Mouse (Mus musculus): Measurements from ENCODE around the gene Sltm.
A peak's percentile ranks its signal among the peaks of the same experiment; 100 is the strongest.
"Not testable (repeated sequence)": the region's sequence is repeated elsewhere in the genome, so short reads cannot be mapped to it uniquely, and the experiment has no call there.

Sltm gene

DNA sequence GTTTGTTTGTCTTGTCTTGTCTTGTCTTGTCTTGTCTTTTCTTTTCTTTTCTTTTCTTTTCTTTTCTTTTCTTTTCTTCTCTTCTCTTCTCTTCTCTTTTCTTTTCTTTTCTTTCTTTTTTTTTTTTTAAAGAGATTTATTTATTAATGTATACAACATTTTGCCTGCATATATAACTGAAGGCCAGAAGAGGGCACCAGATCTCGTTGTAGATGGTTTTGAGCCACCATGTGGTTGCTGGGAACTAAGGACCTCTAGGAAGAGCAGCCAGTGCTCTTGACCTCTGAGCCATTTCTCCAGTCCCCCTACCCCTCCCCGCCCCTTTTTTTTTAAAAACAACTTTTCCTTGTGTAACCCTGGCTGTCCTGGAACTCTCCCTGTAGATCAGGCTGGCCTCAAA, 9.7 kb downstream of the Sltm start:
- DNase-seq, result not testable (repeated sequence)

DNA sequence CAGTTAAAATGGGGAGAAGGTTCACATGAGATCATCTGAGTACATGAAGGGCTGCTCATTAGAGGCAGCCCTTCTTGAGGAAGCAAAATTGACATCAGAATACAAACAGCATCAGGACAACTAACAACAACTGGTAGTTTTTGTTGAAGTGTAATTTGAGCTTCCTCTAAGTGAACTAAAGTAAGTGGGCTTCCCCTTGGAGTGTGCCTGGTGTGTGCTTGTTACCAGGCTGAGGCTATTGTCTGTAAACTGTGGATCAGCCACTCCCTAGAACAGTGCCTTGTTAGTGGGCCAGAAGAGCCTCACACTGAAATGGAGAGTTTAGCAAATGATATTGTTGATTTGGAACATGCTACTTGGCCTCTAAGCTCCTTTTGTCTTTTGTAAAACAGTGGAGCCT, 12.9 kb downstream of the Sltm start:
- no peak for DNase-seq

DNA sequence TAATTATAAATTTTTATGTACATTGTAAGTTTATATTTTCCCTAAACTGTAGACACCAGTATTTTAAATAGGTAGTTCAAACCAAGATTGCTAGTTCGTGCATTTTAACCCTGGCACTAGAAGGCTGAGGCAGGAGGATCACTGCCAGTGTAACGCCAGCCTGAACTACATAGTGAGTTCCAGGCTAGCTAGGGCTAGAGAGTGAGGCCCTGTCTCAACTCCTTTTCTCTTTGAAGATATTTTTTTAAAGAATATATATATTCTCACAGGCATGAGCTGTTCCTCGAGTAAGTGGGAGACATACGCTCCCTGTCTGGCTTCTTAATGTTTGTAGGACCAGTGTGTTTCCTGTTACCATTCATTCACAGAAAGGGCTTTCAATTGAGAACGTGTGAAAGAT, 14.2 kb downstream of the Sltm start:
- DNase-seq, result no peak

DNA sequence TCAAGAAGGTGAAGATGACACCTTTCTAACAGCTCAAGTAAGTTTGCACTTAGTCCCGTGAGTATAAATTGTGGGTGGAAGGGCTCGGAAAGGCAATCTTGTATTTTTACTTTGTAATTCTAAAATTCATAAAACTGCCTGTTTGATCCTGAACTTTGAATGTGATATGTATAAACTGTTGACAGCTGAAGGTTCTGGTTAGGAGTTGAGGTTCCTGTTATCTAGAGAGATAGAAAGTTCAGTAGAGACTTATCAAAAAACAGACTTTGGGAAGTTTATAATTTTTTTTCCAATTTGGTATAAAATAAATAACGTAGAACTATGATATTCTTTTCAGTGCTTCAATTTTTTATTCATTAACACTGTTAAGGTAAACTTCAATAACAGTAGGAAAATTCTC, 20.3 kb downstream of the Sltm start:
- DNase-seq, result no peak

DNA sequence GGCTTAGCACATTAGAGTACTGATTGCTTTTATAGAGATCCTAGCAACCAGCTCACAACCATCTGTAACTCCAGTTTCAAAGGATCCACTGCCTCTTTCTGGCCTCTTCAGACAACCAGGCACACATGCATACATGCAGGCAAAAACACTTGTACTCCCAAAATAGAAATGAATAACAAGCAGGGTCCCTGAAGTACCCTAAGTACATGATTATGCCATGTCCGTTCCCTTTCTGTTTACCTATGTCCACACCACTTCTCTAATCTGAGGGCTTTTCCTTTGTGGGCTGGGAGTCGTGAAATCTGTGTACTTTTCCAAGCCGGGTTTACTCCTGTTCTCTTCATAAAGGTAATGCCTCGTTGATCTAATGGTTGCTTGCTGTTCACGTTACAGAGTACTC, 25.1 kb downstream of the Sltm start:
- DNase-seq, result no peak

DNA sequence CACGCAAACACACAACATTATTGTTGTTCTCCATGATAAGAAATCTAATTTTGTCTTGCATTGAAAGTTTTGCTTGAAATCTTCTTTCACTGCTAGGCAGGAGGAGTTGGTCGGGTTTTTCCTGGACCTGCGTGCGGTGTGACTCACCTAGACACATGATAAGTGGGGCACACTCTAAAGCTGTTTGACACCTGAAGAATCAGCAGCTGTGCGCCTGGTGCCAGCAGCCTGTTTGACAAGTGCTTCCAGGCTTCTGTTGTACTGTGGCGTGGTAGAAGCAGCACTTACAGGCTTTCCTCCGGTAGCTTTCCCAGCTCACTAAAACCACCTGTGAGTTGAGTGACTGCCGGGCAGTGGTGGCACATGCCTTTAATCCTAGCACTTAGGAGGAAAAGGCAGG, 27.8 kb downstream of the Sltm start:
- no peak for DNase-seq

DNA sequence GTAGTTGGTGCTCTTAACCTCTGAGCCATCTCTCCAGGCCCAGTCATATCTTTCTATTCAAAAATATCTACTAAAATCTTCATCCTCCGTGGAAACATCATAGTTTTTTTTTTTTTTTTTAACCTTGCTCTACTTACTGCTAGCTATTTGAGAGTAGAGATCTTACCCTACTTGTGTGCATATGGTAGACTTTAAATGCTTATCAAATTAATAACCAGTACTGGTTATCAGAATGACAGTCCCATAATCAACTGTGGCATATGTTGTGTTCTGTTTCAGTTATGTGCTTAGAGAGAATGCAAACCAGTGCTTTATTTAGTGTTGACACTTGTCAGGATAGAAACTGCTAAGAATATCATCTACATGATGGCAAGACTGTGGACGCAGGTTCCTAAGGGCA, 35.6 kb downstream of the Sltm start:
- DNase-seq, result no peak

DNA sequence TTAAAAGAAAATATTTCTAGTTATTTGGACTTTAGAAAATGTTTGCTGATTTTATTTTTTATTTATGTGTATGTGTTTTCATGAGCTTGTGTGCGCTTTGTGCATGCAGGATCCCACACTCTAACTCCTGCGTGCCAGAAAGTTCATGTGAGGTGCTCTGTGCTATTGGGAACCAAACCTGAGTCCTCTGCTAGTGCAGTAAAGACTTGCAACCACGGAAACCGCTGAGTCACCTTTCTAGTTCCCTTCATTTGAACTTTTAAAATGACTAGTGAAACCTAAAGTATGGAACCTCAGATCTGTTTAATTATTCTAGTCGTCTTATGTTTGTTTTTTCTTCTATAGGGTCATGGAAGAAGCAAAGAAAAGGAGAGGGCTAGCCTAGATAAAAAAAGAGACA, 38.4 kb downstream of the Sltm start:
- no peak for DNase-seq

DNA sequence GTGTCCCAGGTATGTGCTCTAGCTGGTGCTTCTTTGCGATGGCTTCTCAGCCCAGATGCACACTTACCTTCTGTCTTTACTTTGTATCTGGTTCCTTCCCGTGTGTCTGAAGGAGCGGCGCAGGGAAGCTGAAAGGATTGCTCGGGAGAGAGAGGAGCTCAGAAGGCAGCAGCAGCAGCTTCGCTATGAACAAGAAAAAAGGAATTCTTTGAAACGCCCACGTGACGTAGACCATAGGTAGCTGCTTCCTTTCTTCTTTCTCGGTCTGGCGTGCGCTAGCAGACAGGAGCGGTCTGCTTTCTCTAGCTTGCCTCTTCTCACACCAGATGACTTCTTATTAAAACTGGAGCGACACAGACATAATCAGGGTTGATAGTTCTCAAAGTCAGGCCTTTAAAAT, 42.1 kb downstream of the Sltm start:
- DNase-seq, result no peak

DNA sequence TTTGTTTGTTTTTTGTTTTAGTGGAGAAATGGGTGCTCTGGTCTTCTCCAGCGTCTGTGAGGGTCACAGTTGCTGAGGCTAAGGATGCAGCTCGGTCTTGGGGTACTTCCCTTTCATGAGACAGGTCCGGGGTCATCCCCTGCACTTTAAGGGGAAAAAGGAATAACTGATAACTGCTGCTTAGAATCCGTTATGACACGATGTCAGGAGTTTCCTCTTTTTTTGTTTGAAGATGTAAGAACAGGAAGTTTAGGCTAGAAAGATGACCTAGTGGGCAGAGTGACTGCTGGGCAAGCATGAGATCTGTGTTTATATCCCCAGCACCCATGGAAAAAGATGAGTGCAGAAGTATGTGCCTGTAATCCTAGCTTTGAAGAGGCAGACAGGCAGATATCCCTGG, 42.6 kb downstream of the Sltm start:
- no peak for DNase-seq

DNA sequence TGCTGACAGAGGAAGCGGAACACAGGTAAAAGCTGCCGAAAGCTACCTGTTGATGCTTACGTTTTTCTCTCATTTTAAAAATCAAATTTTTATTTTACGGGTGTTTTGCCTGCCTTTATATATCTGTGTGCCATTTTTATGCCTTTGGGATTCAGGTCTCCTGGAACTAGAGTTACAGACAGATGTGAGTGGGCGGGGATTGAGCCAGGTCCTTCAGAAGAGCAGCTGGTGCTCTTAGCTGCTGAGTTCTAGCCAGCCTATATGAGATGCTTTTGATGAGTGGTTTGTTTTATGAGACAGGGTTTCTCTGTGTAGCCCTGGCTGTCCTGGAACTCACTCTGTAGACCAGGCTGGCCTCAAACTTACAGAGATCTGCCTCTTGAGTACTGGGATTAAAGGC, 44.6 kb downstream of the Sltm start:
- peak; percentile 70 for DNase-seq

DNA sequence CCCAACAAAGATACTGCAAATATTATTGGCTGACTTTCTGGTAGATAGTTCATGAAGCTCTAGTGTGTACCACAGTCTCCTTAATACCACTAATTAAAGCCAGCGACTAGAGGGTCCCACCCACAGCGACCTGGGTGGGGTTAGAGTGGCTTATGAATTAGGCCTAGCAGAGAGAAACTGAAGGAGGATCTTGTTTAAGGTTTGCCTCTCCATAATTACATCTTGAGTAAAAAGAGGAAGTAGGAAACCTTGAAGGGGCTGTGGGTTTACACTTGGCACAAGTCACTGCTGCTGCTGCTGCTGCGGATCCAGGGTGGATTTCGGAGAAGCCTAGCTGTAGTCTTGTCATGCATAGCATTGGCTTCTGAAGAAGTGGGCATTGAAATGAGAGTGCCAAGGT, 48.2 kb downstream of the Sltm start:
- DNase-seq, result no peak

DNA sequence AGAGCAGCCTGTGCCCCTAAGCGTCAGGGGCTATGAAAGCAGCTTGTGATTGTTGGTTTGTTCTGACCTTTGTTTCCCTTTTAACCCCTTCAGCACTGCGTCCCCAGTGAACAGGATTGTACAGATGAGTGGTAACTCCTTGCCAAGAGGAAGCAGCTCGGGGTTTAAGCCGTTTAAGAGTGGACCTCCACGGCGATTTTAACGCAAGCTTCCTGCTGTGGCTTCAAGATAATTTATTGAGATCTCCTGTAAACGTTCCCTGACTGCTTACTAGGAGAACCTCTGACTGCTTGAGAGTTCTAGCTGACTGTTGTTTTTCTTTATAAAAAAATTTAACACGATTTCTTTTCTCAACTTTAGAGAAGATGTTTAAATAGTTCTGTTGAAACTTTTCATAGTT, 48.9 kb downstream of the Sltm start:
- DNase-seq, result no peak

DNA sequence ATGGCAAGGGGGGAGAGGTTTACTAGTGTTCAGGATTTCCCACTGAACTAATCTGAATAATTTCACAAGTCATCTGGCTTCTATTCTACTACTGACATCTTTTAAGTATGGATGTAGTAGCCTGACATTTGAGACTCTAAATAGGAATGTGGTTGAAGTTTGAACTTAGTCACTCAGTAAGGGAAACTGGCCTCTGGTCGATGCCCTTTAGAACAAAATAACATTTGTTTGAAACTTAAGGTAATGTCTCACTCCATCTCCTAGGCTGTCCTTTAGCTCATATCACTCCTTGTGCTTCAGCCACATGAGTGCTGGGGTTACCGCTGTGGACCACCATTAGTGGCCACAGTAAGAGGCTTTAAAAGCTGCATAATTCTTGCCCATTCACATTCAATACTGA, 55.7 kb downstream of the Sltm start:
- DNase-seq, result no peak

DNA sequence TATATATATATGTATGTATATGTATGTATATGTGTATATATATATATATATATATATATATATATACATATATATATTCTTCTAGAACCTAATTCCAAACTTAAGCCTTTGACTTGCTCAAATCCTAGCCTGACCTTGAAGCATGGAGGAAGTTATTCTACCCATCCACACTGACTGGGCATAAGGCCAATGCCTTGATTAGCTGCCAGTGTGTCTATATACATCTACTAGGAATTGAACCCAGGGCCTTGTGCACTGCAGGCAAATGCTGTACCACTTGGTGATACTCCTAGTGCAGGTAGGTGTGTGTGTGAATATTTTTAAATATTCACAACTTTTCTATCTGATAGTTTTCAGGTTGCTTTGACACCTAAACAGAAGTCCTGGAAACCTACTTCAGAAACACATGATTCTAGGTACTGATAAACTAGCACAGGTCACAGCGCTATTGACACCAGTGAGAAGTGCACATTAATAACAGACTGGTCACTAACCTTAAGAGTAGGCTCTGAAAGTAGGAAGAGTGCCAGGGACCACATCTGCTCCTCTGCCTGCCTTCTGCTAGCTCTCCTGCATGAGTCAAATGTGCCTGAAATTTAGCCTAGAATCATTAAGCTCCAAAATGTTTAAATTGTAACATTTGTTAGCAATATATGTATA, 59.8 kb downstream of the Sltm start:
- peak; percentile 33 for DNase-seq

DNA sequence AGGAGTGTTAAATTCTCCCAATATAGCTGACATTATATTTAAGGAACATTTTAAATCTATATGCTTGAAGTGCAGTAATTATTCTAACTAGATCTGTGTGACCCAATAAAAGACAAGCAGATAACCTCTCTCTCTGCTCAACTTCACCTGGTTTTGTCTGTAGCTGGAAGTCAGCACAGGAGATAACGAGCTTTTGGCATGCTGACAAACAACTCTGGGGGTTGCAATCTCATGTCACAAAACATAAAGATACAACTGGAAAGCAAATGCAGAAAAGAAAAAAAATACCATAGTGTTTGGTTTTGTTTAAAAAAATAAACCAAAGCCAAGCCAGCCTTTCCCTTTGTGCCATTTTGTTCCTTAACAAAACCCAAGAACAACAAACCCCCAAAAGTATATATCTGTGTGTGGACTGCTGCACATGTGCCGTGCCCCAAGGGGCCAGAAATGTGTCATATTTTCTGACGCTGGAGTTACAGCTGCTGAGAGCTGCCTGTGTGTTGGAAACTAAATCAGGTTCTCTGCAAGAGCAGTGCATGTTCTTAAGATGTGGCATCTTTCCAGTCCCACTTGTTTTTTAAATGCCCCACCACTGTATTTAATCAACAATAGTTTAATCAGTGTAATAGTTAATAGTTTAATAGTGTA, 68.6 kb downstream of the Sltm start:
- no peak for DNase-seq

DNA sequence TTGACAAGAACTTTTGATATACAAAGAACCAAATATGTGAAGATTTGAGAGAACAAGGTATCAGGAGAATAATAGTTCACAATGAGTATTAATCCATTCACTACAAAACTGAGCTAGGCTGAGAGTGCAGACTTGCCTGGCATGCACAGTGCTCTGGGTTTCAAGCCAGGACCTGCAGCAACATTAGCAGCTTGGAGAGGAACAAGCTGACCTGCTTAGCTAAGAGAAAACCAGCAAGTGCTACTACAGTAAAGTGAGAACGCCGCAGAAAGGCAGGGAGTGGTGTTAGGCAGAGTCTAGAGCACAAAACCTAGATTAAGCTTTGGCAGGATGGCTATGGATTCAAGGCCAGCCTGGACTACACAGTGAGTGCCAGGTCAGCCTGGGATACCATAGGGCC, 87.2 kb downstream of the Sltm start:
- peak; percentile 17 for DNase-seq

DNA sequence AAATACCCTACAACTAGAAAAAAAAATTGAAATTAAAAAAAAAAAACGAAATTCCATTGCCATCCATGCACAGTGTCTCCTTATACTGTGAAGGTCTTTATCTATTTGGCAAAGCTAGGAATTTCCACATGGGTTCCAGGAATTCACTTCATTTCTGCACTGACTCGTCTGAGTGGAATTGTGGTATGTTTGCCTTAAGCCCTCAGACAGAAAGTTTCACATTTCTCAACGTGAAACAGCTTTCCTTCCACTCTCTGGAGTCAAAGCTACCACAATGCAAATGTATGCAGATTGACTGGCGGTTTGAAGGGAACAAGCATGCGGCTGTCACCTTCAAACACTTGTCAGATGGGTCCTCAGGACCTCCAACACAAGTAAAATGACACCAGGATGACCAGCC, 89.1 kb downstream of the Sltm start:
- no peak for DNase-seq

DNA sequence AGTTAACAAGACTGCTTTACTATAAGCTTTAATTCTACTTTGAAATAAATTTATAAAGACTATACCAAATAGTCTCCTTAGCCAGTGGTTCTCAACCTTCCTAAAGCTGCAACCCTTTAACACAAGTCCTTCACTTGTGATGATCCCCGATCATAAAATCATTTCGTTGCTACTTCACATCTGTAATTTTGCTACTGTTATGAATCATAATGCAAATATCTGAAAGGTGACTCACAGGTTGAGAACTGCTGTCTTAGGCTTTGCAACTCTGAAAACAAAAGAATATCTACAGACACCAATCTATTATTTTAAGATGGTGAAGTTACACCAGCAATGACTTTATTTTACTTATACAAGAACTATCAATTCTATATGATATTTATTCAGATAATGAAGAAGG, 94.2 kb downstream of the Sltm start:
- no peak for DNase-seq

Data from layer of hippocampus, adult 9-11 months (tissue).